Mouse (Mus musculus) cortical plate, adult 2 months (tissue): ENCODE measurements around the gene Hsd11b1. TPM values are rescaled to one million over a fixed set of nuclear protein-coding genes. Genes with fewer than 3 reads are reported as not detected.
"Not testable (repeated sequence)": the region's sequence is repeated elsewhere in the genome, so short reads cannot be mapped to it uniquely, and the experiment has no call there.

Experiments
- H3K27ac ChIP-seq: fragments of 200-500 bp; 2 replicates; pipeline ENCODE4 v1.5.1; 2012; ENCODE audit warnings: low read length, control low read depth, inconsistent platforms; ENCODE audit not compliant: insufficient read depth
- H3K4me1 ChIP-seq: fragments of 200-500 bp; 2 replicates; pipeline ENCODE4 v1.6.1; 2011; ENCODE audit warnings: low read length; ENCODE audit not compliant: control insufficient read depth, insufficient read depth
- H3K4me3 ChIP-seq: fragments of 200-500 bp; 2 replicates; pipeline ENCODE4 v1.5.1; 2011; ENCODE audit warnings: mild to moderate bottlenecking, low read length, control low read depth; ENCODE audit not compliant: insufficient read depth
- CTCF ChIP-seq: fragments of 200-500 bp; IDR thresholded peaks from 2 replicates; pipeline ENCODE4 v1.5.1; 2011; ENCODE audit warnings: mild to moderate bottlenecking, control low read depth, low read length; ENCODE audit not compliant: insufficient read depth; ENCODE audit errors: extremely low read depth
- POLR2A ChIP-seq: fragments of 200-500 bp; IDR thresholded peaks from 2 replicates; pipeline ENCODE4 v1.6.1; 2011; ENCODE audit warnings: mild to moderate bottlenecking, low read length, control low read depth; ENCODE audit not compliant: insufficient read depth; ENCODE audit errors: extremely low read depth
- polyA plus RNA-seq: library from polyadenylated mRNA; depleted of rRNA; stranded (reverse); fragments of >200 nt; gene quantifications from 2 replicates; pipeline ENCODE4 v1.2.3, GENCODE M21; 2012

The Hsd11b1 gene
- polyA plus RNA-seq, 1 experiment = 39.5 TPM

DNA sequence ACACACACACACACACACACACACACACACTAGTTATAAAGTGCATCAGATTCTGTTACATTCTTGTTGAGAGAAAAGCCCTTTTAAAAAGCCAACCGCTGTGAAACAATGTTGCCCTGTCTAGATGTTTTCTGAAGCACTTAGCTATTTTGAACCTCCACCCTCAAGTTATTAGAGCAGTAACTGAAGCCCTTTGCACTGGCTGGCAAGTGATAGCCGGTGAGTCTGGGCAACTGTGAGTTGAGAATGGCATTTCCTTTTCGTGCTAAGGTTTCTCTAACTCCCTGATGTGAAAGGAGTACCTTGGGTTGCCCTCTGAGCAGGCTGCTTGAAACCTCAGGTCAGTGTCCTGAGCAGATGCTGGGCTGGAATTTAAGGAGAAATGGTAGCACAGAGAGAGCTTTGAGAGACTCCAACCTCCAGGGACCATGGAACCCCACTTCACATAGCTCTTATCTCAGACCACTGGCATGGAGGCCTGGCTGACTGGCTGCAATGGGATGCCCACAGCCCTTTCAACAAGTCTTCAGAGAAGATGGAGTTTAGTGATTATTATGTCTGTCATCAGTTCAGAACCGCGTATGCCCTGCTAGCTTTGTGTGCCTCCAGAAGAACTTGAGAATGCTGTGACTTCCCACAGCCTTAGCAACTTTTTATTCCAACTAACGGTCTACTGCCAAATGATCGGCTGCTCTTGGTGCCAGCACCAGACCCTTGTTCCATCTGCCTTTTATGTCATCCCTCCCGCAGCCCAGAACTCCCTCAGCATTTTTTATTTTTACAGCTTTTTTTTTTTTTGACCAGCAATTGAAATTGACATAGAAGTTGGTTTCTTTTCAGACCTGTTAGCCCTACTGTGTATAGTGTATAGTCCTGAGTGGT is 608 bp downstream of the Hsd11b1 start:
- H3K4me3 ChIP-seq = no peak overlapping the region
- H3K27ac ChIP-seq = no peak overlapping the region
- H3K4me1 ChIP-seq = peaks cover 2% of the 10 kb centered on the region
- no peak for TF ChIP-seq POLR2A
- no peak for TF ChIP-seq CTCF

DNA sequence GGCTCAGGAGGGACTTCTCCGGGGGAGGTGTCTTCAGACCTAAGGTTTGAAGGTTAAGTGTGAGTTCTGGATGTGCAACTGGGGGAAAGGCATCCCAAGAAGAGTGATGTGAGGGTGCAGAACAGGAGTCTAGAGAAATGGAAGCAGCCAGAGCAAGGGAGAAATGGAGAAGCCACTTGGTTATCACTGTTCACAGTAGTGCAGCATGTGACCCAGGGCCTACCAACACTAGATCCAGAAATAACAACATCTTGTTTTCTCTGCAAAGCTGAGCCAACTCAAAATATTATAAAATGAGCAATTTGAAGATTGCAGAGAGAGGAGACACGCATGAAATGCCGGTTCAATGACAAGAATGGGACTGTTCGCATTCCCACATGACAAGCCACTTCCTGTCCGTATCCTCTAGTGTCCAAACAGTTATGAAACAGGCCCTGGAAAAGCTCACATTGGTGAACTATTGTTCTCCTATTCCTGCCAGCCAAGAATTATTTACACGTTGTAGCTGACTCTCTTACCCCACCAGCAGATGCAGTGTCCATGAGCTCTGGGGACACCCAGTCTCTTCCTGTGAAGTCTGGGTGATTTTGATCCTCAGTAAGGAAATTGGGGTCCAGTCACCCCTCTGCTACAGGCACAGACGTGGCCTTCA is 1.9 kb downstream of the Hsd11b1 start:
- H3K27ac ChIP-seq = no peak overlapping the region
- TF ChIP-seq CTCF (no peak), POLR2A (no peak)
- H3K4me1 ChIP-seq = peaks cover 3% of the 10 kb centered on the region
- no peak overlapping the region for H3K4me3 ChIP-seq

DNA sequence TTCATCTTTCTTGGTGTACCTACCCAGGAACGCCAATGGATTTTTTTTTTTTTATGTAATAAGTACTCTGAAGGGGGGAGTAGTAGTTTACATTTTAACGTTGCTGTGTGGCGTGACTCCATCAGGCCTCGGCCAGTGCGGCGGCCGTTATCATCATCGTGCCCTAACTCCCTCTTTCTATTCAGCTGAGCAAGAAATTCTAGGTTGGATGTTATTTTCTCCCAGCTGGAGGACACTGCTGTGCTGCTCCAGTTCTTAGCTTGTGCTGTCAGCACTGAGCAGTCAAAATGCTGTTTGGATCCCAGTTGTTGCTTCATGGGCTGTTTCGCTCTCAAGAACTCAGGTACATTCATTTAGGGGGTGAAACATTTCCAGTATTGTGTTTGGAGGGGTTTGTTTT is 4.3 kb downstream of the Hsd11b1 start:
- no peak for TF ChIP-seq POLR2A
- no peak for TF ChIP-seq CTCF
- Histone ChIP-seq H3K27ac (no peak overlapping the region), H3K4me1 (peaks cover 5% of the 10 kb centered on the region), H3K4me3 (no peak overlapping the region)

DNA sequence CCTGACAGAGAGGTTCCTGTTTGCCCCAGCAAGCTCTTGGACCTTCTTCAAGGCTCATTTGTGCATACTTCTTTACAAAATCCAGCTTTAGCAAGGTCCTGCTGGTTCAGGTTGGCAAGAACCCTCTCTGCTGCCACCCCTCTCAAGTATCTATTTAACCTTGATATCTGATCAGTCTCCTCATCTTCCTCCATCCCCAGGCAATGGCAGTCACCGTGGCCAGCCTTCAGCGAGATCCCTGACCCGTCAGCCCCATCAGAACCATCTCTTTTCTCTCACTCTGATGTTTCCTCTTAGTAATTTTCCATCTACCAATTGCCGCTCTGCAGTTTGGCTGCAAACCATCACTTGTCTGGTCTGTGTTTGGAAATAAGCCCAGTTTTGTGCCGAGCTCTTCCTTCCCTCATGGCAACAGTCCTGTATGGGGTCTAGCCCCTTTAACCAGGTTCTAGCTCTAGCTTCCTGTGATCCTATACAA is 7.2 kb downstream of the Hsd11b1 start:
- TF ChIP-seq POLR2A (no peak), CTCF (no peak)
- no peak overlapping the region for H3K27ac ChIP-seq

DNA sequence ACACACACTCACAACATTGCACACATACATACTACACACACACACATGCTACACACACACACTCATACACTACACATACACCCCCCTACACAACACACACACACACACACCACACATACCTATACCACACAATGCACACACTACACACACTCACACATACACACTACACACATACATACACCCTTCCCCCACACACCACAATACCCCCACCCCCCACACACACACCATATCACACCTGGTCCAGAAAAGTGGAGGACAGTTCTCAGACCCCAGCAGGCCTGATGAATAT is 7.6 kb downstream of the Hsd11b1 start:
- H3K27ac ChIP-seq = no peak overlapping the region

More for the DNA sequence above, 7.2 kb downstream of the Hsd11b1 start:
- Histone ChIP-seq H3K4me3 (no peak overlapping the region), H3K4me1 (peaks cover 3% of the 10 kb centered on the region; the same call in 1 of the 2 replicates)

DNA sequence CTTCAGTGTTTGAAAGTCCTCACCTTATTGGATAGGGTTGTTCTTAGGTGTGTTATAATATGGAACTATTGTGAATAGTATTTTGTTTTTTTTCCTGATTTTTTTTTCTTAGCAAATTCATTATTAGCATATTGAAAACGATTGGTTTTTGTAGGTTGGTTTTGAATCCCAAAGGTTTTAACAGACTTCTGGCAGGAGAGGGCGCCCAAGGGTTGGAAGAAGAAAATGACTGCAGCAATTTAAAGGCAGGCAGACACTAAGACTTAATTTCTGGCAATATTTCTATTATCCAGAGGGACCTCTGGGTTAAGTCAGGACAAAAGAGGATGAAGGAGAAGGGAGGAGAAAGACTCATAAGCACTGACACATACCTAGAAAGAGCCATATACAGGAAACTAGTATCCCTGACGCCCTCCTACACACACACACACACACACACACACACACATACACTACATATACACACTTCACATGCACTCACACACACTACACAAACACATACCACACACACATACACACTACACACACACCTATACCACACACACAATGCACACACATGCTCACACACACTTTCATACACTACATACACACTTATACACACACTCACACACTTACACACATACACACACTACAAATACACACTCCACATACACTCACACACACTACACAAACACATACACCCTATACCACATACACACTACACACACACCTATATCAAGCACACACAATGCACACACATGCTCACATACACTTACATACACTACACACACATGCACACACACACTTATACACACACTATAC is 8.2 kb downstream of the Hsd11b1 start:
- Histone ChIP-seq H3K27ac (no peak overlapping the region), H3K4me3 (no peak overlapping the region), H3K4me1 (peaks cover 3% of the 10 kb centered on the region; the same call in 1 of the 2 replicates)
- TF ChIP-seq POLR2A = no peak
- peak; percentile 57; the same call in 1 of the 2 replicates for TF ChIP-seq CTCF

More for the DNA sequence above, 7.6 kb downstream of the Hsd11b1 start:
- H3K4me1 ChIP-seq = peaks cover 3% of the 10 kb centered on the region; the same call in 1 of the 2 replicates
- H3K4me3 ChIP-seq = no peak overlapping the region
- no peak for TF ChIP-seq POLR2A
- TF ChIP-seq CTCF = no peak

DNA sequence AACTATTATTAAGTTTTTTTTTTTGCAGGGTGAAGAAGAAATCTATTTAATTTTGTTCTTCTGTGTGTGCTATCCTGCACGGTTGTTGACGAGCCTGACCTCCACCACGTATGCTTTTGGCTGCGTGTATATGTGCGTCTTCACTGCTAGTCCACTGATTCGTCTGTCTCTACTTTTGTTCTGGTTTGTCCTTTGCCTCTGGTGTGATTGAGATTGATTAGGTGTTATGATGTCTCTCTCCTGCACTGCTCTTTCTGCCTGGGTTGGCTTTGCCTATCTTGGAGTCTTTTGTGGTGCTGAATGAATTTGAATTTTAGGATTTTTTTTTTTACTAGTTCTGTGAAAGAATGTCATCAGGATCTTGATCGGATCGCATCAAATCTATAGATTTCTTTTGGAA is 8.8 kb downstream of the Hsd11b1 start:
- H3K4me3 ChIP-seq = no peak overlapping the region
- no peak overlapping the region for H3K27ac ChIP-seq
- H3K4me1 ChIP-seq = peaks cover 3% of the 10 kb centered on the region; the same call in 1 of the 2 replicates
- no peak for TF ChIP-seq POLR2A
- TF ChIP-seq CTCF = no peak

DNA sequence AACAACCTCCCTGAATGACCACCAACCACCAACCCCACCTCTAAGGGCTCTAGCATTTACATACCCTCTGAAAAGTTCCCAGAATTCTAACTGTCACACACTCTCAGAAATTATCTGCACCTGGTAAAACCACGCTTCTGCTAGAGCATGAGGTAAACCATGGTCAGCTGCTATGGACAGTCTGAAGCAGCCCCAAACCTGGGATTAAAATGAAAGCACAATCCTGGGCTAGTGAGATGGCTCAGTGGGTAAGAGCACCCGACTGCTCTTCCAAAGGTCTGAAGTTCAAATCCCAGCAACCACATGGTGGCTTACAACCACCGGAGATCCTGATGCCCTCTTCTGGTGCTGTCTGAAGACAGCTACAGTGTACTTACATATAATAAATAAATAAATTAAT is 10.0 kb downstream of the Hsd11b1 start:
- not testable (repeated sequence) for H3K27ac ChIP-seq, H3K4me3 ChIP-seq, H3K4me1 ChIP-seq

DNA sequence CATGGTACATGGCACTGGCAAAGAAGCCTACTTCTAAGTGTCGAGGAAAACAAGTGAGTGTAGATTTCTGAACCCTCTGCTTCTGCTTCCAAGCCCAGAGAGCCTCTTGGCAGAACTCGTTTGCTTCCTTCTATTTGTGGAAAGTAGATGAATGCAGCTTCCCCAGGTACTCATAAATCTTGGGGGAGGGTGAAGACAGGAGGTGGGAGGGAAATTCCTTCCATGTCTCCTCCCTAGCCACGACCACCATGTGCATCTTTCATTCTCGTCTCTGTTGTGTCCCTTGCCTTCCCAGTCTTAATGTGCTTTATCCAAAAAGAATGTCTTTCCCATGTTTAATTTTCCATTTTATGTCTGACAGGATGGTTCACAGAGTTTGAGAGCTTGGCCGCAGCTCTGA is 11.3 kb downstream of the Hsd11b1 start:
- TF ChIP-seq POLR2A (no peak), CTCF (no peak)
- no peak overlapping the region for H3K27ac ChIP-seq
- peaks cover 3% of the 10 kb centered on the region; the same call in 1 of the 2 replicates for H3K4me1 ChIP-seq
- no peak overlapping the region for H3K4me3 ChIP-seq
